Mouse (Mus musculus): ENCODE data around the gene Gpr107.
A peak's percentile ranks its signal among the peaks of the same experiment; 100 is the strongest.

The Gpr107 gene

GRCm38 (mm10) chr2:31127219-31127618, 24.9 kb upstream of the Gpr107 start:
- peak; percentile 56 for DNase-seq (ENCODE audit: low read depth, low spot score)

- peak; percentile 61 for DNase-seq (ENCODE audit: low read depth, low spot score)
Measured at GRCm38 (mm10) chr2:31127899-31128298, 24.2 kb upstream of the Gpr107 start.

- no peak for DNase-seq (ENCODE audit: low read depth, low spot score)
Measured at GRCm38 (mm10) chr2:31129742-31130518, 22.2 kb upstream of the Gpr107 start.

GRCm38 (mm10) chr2:31130815-31131299, 21.3 kb upstream of the Gpr107 start:
- DNase-seq (ENCODE audit: low read depth, low spot score), result peak; percentile 90

- DNase-seq (ENCODE audit: low read depth, low spot score), result no peak
Measured at GRCm38 (mm10) chr2:31132682-31133081, 19.4 kb upstream of the Gpr107 start.

GRCm38 (mm10) chr2:31133981-31134380, 18.1 kb upstream of the Gpr107 start:
- no peak for DNase-seq (ENCODE audit: low read depth, low spot score)

GRCm38 (mm10) chr2:31135512-31135931, 16.6 kb upstream of the Gpr107 start:
- peak; percentile 70 for DNase-seq (ENCODE audit: low read depth, low spot score)

- no peak for DNase-seq (ENCODE audit: low read depth, low spot score)
Measured at GRCm38 (mm10) chr2:31136338-31136737, 15.8 kb upstream of the Gpr107 start.

GRCm38 (mm10) chr2:31137018-31137590, 15.0 kb upstream of the Gpr107 start:
- DNase-seq (ENCODE audit: low read depth, low spot score), result no peak

- no peak for DNase-seq (ENCODE audit: low read depth, low spot score)
Measured at GRCm38 (mm10) chr2:31139174-31139632, 12.9 kb upstream of the Gpr107 start.

GRCm38 (mm10) chr2:31139991-31140771, 11.9 kb upstream of the Gpr107 start:
- no peak for DNase-seq (ENCODE audit: low read depth, low spot score)

GRCm38 (mm10) chr2:31140772-31141073, 11.4 kb upstream of the Gpr107 start:
- DNase-seq (ENCODE audit: low read depth, low spot score), result no peak

GRCm38 (mm10) chr2:31141074-31141866, 10.8 kb upstream of the Gpr107 start:
- DNase-seq (ENCODE audit: low read depth, low spot score), result no peak

GRCm38 (mm10) chr2:31141867-31142454, 10.2 kb upstream of the Gpr107 start, which contains the start of gene Fnbp1:
Fnbp1 (minus strand) TSS chr2:31142008.
- DNase-seq (ENCODE audit: low read depth, low spot score), result peak; percentile 79

GRCm38 (mm10) chr2:31142505-31142904, 9.6 kb upstream of the Gpr107 start:
- peak; percentile 50 for DNase-seq (ENCODE audit: low read depth, low spot score)

- DNase-seq (ENCODE audit: low read depth, low spot score), result no peak
Measured at GRCm38 (mm10) chr2:31143326-31143725, 8.8 kb upstream of the Gpr107 start.

- DNase-seq (ENCODE audit: low read depth, low spot score), result no peak
Measured at GRCm38 (mm10) chr2:31143768-31144695, 8.1 kb upstream of the Gpr107 start.

- no peak for DNase-seq (ENCODE audit: low read depth, low spot score)
Measured at GRCm38 (mm10) chr2:31144901-31145300, 7.2 kb upstream of the Gpr107 start.

- no peak for DNase-seq (ENCODE audit: low read depth, low spot score)
Measured at GRCm38 (mm10) chr2:31147054-31147453, 5.1 kb upstream of the Gpr107 start.

- DNase-seq (ENCODE audit: low read depth, low spot score), result peak; percentile 76
Measured at GRCm38 (mm10) chr2:31150762-31151161, 1.4 kb upstream of the Gpr107 start.
